Mouse (Mus musculus) cerebellum, adult 18-20 months (tissue): ENCODE results near the gene Tdrd9.
A peak's percentile ranks its signal among the peaks of the same experiment; 100 is the strongest.

ENCODE experiments used
- DNase-seq, 2 experiments: peaks; one replicate each; pipeline ENCODE4 v3.0.0; 2021

Tdrd9 gene

DNA sequence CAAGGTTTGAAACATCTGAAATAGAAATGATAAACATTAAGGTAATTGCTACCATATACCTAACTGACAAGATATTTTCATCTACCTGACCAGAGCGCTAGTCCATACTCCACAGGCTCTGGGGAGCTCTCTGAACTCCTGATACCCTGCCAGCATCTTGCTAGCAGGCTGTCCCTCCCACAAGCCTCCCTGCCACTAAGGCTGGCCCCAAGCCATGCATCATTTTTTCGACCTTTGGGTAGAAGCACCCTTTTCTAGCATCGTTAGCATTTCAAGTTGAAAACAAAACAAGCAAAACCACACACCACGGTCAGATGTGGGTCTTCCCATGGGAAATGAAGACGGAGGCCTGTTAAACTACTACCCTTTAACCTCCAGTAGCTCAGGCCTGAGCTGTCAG, 8.0 kb upstream of the Tdrd9 start:
- no peak for DNase-seq

DNA sequence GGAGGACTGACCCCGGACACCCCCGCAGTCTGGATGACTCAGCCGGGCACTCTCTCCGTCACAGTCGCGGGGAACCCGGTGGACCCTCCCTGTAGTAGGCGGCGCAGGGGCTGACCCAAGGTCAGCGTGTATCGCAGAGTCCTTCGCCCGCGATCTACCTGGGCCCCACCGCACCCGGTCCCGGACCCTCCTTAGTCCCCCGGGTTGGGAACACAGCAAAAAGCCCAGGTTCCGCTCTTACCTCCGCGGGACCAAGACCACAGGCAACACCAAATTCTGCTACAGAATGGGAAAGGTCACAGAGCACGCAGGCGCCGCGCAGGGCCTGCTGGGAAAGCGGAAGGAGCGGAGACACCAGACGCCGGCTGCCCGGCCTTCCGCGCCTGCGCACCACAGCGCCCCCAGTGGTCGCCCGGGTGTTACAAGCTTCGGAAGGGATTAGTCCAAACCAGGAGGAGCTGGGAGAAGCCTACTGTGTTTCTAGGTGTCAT, 4.6 kb upstream of the Tdrd9 start, which contains the start of gene Atp5mpl:
Gene Atp5mpl, minus strand, starts transcription at position 295 of the 491 bp plus-strand sequence.
- peak; percentile 95 to 100 for DNase-seq

DNA sequence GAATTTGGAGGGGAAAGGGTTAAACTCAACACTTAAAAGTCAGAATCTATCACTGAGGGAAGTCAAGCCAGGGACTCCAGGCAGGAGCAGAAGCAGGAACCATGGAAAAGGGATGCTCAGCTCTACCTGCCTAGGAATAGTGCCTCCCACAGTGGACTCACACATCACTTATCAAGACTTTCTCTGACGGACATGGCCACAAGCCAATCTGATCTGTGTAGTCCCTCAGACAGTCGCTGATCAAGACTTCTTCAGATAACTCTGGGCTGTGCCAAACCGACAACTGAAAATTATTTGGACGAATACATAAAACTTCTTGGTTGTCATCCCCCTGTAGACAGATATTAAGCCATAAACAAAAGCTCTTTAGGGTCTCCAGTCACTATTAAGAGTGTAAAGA, 1.3 kb upstream of the Tdrd9 start:
- no peak for DNase-seq

DNA sequence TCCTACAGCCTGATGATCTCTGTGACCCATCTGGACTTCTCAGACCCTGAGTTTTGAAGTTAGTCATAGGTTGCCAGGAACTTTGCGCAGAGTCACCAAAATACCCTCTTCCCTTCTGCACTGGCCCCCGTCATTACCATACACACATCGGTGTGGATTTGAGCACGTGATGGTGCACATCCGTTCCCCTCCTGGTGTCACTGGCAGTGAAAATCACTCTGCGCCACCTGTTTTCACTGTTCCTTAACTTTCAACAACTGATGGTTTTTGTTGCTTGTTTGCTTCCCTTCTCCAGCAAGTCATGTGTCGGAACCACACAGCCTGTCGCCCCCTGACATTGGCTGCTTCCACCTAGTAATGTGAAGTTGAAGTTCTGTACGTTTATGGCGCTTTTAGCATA, 1.1 kb downstream of the Tdrd9 start:
- no peak for DNase-seq

DNA sequence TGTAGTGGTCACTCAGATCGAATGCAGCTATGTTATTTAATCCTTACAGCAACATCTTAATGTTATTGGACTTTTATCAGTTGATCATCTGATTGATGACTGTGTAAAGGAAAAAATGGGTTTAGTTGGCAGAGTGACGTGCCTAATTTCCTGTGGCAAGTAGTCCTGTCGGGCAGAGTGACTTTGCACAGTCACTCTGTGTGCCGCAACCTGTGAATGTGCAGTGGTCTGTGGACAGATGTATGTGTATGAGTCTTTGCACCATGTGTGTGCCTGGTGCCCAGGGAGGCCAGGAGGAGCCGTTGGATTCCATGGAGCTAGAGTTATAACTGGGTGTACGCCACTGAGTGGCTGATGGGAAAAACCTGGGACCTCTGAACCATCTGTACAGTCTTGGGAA, 3.2 kb downstream of the Tdrd9 start:
- DNase-seq, result no peak

DNA sequence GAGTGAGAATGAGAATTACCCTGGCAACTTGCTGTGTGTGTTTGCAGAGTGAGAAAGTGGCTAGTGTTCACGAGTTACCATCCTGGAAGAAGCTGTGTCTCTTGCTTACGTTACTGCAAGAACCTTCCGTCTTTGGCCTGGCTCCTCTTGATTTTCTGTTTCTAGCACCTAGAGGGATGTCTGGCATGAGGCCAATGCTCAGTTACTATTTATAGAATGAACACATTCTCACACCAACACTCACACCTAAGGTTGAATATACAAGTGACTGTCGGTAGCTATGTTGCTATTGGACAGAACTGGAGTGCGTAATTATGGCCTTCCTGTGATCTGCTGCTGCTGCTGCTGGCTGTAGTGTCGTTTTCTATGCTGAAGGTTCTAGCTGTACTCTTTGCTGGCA, 5.8 kb downstream of the Tdrd9 start:
- no peak for DNase-seq

DNA sequence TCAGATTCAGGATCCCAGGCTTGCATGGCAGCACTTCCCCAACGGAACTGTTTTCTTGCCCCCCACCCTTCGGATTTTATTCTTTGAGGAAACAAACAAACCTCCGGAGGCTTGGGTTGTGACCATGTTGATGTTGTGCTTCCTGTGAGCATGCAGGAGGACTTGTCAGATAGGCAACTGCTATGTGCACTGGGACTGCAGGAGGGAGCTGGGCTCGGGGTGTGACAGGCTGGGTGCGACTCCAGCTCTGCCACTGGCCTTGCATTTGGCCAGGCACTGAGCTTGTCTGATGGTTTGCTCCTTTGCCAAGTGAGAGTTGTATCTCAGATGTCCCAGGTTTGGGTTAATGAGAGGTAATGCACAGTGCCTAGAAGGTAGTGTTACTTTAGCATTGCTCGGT, 6.9 kb downstream of the Tdrd9 start:
- no peak for DNase-seq

DNA sequence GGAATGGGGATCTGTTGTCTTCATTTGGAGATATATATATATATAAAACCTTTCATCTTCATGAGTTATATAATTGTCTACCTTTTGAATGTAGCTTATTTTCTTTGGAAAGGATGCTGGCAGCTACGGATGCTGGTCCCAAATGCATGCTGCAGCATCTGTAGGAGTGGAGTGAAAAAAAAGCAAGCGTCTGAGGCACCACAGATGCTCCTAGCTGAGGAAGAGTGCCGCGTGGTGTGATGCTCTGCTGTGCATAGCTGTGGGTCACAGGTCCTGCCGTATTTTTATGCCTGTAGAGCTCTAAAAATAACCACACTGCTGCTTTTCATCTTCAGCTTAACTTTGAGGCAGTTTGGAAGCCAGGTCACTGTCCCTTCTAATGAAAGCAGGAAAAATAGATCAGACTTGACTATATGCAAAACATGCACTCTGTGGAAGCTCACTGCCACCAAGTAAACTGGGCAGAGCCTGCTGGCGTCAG, 9.6 kb downstream of the Tdrd9 start, which contains the start of gene Rd3l:
Gene Rd3l, minus strand, starts transcription at position 431 of the 481 bp plus-strand sequence.
- DNase-seq, result no peak

DNA sequence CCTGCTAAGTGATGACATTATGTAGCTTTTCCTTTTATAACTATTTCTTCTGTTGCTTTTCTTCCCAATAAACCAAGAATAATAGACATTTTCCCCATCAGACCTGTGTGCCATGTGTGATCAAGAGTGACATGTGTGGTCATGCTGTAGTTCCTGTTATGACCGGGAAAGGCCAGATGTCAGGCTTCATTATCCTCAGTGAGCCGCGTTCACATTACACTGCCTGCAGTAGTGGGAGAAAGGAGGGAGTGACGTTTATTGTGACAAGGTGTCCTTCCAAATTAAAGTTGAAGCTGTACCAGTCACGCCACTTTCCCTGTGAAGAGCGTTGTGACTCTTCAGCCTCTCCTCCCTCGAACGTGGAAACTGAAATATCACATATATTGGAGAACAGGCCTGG, 10.5 kb downstream of the Tdrd9 start:
- no peak for DNase-seq

DNA sequence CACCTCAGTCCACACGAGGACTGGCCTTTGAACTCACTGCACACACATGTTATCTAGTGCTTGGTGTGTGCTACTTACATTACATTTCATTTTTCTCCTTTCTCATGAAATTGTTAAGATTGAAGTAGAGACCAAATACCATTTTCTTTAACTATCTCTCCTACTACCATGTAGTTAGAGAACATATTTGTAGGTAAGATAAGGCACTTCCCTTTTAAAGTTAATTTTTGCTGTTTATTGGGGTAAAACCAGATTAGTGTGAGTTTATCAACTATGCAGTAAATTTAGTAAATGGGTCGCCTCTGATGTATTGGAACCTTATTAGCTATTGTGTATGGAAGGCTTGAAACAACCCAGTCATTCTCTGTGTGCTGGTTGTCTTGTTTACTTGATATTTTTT, 11.8 kb downstream of the Tdrd9 start:
- no peak for DNase-seq

DNA sequence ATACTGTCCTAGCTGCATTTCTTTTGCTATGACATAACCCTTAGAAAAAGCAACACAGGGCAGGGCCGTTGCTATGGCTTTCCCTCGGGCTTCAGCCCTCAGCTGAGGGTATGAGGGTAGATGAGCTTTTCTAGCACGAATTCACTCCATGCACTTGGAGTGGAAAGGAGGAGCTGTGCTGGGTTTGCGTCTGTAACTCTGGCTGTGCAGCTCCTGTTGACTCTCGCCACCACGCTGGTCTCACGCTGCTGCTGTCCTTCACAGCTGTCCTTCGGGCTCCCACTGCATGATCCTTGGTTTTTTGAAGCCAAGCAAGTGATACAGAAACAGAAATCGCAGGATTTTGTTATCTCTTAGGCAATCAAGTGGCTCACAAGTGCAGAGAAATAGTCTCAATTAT, 15.4 kb downstream of the Tdrd9 start:
- no peak for DNase-seq

DNA sequence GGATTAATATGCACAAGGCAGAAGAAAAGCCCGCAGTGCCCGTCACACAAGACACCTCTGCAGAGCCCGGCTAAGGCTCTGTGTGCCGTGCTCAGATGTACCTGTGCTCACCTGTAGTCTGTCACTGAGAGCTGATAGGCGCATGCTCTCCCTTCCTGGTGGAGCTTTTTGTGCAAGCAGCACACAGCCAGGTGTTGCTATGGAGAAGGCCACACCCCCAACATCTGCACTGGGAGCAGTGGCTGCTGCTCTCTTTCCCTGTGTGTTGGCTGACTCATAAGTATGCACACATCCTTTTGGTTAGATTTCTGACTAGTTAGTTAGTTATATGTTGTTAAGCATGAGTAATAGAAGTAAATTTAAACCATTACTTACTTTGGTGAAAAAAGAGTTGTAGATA, 21.3 kb downstream of the Tdrd9 start:
- DNase-seq, result no peak

DNA sequence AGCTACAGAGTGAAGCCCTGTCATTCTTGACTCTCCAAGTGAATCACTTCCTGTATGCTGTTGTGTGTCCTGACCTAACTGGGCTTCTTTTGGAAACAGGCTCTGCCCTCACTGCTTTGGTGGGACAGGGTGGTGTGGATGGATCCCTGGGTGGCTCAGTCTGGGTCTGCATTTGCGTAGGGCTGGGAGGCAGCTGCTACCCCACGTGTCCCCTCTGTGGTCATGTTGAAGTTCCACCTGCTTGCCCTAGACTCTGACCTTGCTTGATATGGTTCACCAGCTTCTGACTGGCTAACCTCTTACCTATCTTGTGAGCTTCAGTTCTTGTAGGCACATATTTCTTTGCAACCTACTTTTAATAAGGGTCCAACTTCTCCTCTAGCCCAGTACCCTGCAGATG, 23.8 kb downstream of the Tdrd9 start:
- no peak for DNase-seq

DNA sequence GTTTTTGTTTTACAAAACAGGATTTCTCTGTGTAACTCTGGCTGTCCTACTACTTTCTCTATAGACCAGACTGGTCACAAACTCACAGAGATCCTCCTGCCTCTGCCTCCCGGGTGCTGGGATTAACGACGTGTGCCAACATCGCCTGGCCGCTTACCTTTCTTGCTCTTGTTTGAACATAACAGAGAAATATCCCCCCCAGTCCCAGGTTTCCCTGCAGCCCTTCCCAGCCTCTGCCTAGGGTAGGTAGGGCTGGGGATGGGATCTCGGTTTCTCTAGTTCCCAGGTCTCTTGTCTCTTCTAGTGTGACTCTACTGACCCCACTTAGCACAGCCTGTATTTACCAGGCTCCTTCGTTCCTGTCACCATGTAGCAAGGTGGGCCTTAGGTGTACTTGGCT, 28.4 kb downstream of the Tdrd9 start:
- DNase-seq, result no peak

DNA sequence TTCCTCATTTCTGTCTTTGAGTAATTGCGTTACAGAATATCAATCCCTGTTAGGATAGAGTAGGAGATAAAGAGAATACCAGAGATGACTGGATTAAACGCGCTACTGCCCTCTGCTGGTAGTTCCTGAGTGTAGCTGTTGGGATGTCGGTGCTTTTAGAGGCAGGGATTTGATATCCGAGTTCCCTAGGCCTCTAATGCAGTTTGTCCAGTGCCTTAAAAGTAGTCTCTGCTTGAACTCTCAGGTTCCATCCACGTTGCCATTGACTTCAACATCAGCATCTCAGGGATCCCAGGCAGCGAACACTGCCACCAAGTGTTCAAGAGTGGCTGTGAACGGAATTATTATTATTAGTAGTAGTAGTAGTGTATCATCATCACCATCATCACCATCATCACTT, 29.9 kb downstream of the Tdrd9 start:
- DNase-seq, result peak; percentile 67 to 76

DNA sequence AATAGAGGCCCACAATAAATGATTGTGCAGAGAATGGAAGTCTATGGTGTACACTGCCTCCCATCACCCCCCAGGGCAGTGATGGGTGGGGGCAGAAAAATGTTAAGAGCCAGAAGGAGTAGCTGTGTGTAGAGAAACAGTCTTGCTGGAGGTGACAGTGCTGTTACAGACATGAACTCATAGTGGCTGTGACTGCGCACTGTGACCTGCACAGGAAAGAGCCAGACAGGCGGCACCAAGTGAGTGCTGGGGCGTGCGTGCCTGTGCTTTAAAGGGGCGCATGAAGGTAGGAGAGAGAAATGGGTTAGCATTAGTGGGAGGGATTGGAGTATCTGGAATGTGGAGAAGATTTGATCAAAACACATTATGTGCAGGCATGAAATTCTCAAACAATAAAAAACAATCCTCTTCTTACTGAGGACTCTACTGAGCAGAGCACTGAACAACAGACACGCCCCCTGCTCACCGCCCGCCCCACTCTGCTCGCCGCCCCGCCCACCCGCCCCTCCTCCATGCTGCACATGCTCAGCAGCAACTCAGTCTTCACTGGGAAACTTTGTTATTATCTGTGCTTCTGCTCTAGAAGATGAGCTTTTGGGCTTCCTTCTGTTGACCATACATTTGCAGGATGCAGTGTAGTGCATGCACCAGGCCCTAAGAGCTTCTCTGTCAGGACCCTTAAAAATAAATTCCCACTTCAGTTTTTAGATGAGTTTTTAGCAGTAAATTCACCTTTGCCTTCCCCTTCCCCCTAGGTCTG, 41.3 kb downstream of the Tdrd9 start:
- no peak for DNase-seq

DNA sequence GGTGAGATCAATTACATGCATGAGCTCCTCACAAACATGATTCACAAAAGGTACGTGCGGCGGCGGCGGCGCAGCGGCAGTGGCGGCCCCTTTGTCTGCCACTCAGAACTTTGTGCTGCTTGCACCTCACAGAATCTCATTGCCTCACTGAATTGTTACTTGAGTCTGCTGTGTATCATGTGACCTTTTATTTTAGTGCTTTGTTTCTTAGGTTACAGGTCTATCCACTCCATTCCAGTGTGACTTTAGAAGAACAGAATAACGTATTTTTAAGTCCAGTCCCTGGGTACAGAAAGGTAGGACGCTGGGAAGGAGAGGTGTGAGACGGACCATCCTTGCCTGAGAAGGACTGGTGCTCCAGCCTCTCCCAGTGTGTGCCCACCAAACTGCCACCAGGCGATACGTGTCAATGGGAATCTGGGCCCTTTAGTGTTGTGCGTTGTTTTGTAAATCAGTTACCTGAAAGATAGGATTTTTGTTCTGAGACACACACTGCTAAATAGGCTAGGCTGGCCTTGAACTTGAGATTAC, 42.0 kb downstream of the Tdrd9 start:
- DNase-seq, result no peak

DNA sequence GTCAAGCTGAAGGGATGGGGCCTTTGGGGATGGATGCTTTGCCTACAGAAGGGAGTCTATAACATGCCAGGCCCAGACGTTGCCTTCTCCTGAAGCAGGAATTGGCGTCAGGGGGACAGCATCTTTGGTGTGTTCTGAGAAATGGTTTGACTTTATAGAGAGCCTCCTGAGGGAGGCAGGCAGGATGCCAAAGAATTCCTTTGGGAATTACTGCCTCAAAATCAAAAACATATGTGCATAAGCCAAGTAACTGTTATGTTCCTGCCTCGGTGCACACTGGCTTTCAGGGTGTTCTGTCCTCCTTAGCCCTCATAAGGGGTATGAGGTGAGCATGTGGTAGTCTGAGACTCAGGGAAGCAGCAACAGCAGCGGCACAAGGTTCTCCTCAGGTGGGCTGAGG, 45.0 kb downstream of the Tdrd9 start:
- DNase-seq, result no peak

DNA sequence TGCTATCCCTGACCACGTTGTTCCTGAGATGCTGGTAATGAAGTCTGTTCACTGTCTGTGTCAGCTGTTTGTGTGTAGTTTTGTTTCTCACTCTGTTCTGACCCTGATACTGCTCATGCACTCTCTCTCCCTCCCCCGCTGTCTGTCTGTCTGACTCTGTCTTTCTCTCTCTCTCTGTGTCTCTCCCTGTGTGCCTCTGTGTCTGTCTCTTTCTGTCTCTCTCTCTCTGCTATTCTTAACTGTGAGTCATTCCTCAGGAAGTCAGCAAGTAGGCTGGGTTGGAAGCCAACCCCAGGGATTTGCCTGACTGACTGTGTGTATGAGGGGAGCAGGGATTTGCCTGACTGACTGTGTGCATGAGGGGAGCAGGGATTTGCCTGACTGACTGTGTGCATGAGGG, 51.9 kb downstream of the Tdrd9 start:
- DNase-seq, result no peak

DNA sequence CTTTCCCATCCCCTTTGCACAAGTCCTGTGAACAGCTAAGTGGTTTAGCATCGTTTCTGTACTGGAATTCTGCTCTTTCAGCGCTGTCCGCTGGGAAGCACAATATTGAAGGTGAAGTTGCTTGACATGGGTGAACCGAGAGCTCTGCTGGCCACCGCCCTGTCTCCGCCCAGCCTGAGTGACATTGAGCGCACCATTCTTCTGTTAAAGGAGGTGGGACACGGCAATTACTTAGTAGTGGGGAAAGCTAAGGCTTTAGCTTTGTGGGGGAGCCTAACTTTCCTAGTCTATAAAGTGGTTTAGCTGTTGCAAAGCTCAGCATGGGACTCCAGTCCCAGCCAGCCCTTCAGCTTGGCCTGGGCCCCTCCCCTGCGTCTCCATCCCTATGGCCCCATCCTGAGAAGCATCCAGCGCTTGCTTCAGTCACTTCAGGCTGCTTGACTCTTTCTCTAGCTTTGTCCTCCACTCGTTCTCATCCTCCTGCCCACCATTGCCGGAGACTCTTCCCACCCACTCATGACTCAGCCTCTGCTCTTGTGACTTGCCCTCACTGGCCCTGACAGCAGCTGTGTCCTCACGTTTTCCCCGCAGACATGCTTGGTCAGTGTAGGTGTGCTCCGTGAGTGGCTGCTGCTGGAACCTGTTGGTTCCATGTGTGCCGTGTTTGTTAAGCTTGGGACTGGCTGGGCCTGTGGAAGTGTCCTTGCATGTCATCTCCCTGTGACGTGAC, 53.4 kb downstream of the Tdrd9 start:
- no peak for DNase-seq

DNA sequence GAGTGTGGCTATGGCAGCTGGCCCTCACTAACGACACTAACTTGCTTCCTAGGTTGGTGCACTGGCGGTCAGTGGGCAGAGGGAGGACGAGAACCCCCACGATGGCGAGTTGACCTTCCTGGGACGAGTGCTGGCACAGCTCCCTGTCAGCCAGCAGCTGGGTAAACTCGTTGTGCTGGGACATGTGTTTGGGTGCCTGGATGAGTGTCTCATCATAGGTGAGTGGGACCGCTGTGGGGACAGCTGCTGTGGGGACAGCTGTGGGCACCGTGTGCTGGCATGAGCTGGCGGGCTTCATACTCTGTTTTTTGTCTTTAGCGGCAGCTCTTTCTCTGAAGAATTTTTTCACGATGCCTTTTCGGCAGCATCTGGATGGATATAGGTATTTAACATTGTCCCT, 54.1 kb downstream of the Tdrd9 start:
- DNase-seq, result no peak

DNA sequence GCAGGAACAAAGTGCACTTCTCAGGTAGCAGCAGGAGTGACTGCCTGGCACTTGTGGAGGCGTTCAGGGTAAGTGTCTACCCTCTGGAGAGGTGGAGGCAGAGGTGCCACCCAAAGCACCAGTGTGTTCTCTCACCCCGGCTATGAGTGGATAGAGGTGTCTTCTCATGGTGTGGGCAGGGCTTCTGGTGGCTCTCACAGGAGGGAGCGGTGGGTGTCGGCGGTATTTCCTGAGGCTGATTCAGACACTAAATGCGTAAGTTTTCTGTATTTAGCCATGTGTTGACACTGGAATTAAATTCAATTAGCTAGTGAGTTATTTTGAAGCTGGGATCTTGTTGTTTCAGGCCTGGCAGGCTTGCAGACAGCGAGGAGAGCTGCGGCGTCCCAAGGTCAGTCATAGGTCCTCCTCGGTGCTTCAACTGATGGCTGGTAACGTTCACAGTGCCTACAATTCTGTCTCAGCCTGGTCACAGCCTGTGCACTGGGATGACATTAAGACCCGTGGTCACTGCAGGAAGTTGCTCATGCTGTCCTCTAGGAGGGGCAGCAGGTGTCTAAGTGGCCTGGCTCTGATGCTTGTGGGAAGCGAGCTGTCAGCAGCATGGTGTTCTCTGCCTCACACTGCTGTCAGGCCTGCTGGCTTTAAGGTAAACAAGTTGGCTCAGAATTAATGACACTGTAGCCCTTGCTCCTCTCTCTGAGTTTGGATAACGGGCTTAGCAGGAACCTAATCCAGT, 54.7 kb downstream of the Tdrd9 start:
- DNase-seq, result no peak

DNA sequence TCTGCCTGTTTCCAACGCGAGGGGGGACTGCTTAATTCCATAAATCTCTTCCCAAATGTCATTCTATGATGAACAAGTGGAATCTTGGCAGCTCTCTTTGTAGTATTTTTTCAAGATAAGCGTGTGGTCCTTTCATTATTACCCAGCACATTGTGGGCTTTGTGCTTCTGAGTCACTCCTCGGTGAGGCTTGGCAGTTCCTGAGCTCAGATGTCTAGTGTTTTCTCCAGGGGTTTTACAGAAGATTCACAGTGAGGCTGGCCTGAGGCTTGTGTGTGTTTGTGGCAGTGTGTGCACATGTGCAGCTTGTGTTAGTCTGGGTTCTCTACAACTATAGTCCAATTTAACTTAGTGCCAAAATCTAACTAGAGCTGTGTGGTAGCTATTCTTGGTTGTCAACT, 56.0 kb downstream of the Tdrd9 start:
- DNase-seq, result no peak
